Mouse (Mus musculus) heart, embryonic 15.5 days (tissue): ENCODE measurements around the gene Adat1. TPM values are rescaled to one million over a fixed set of nuclear protein-coding genes. Genes with fewer than 3 reads are reported as not detected.

ENCODE experiments used
- ATAC-seq: fragments of 200-750 bp; cut with Nextera tagmentation; replicated peaks from 2 replicates; pipeline ENCODE4 v1.8.0; 2017; ENCODE audit warnings: low read depth, moderate TSS enrichment; ENCODE audit not compliant: insufficient number of reproducible peaks, insufficient read depth, low FRiP score
- H3K27ac ChIP-seq: fragments of 300-500 bp; sonication (generic); 2 replicates; pipeline ENCODE4 v1.5.1; 2015; ENCODE audit warnings: mild to moderate bottlenecking, inconsistent platforms
- H3K27me3 ChIP-seq: fragments of 300-500 bp; sonication (generic); 2 replicates; pipeline ENCODE4 v1.6.1; 2015; ENCODE audit warnings: inconsistent platforms
- H3K36me3 ChIP-seq: fragments of 300-500 bp; sonication (generic); 2 replicates; pipeline ENCODE4 v1.6.1; 2015; ENCODE audit warnings: mild to moderate bottlenecking, inconsistent platforms
- H3K4me1 ChIP-seq: fragments of 300-500 bp; sonication (generic); replicated peaks from 2 replicates; pipeline ENCODE4 v1.6.1; 2015; ENCODE audit warnings: inconsistent platforms
- H3K4me2 ChIP-seq: fragments of 300-500 bp; sonication (generic); 2 replicates; pipeline ENCODE4 v1.6.1; 2015; ENCODE audit warnings: inconsistent platforms, mild to moderate bottlenecking, moderate library complexity
- H3K4me3 ChIP-seq: fragments of 300-500 bp; sonication (generic); 2 replicates; pipeline ENCODE4 v1.5.1; 2015; ENCODE audit warnings: mild to moderate bottlenecking, inconsistent platforms
- H3K9ac ChIP-seq: fragments of 300-500 bp; sonication (generic); 2 replicates; pipeline ENCODE4 v1.6.1; 2015; ENCODE audit warnings: mild to moderate bottlenecking, inconsistent platforms
- H3K9me3 ChIP-seq: fragments of 300-500 bp; sonication (generic); replicated peaks from 2 replicates; pipeline ENCODE4 v1.6.1; 2016; ENCODE audit warnings: inconsistent platforms
- WGBS: fragments of 180-500 bp; shearing (Covaris S2); methylation state at CpG from one replicate; pipeline ENCODE4 v1.1.7; 2015; ENCODE audit warnings: mixed read lengths; 5-methylcytosine and 5-hydroxymethylcytosine counted together
- polyA plus RNA-seq: library from polyadenylated mRNA; unstranded; fragments of >200 nt; fragmentation: Nextera tagmentation; extraction: Ambion mirVana; gene quantifications from 2 replicates; pipeline ENCODE4 v1.2.1, GENCODE M21; 2015

The Adat1 gene
- polyA plus RNA-seq, result 4.8 and 6.1 TPM in 2 replicates

GRCm38 (mm10) chr8:111992013-111992702 is at the start of gene Adat1:
Gene Adat1 (minus strand): TSS chr8:111992302.
- H3K27ac ChIP-seq, result peak within 1 kb of the TSS; percentile 53
- no peaks in the 10 kb centered on the region for H3K9me3 ChIP-seq
- WGBS, result 3% methylated on average over 33 of the region's 33 CpGs
- peak within 1 kb of the TSS; percentile 95 for H3K4me3 ChIP-seq
- peak within 1 kb of the TSS; percentile 86 for H3K9ac ChIP-seq
- peak within 1 kb of the TSS; percentile 83 for H3K4me2 ChIP-seq
- no peaks in the 10 kb centered on the region for H3K27me3 ChIP-seq
- peak; percentile 91 for ATAC-seq
- H3K4me1 ChIP-seq, result peaks cover 9% of the 10 kb centered on the region; the same call in 1 of the 2 replicates
- H3K36me3 ChIP-seq, result peaks cover 50% of the 10 kb centered on the region

GRCm38 (mm10) chr8:112037521-112037920 is 45.4 kb upstream of the Adat1 start:
- no peaks in the 10 kb centered on the region for H3K27me3 ChIP-seq
- H3K4me3 ChIP-seq, result no peak overlapping the region
- ATAC-seq, result no peak
- no peak overlapping the region for H3K4me2 ChIP-seq
- H3K27ac ChIP-seq, result no peak overlapping the region
- H3K4me1 ChIP-seq, result no peaks in the 10 kb centered on the region
- no peaks in the 10 kb centered on the region for H3K9me3 ChIP-seq
- H3K36me3 ChIP-seq, result no peaks in the 10 kb centered on the region
- 63% methylated on average over 18 of the region's 18 CpGs for WGBS
- H3K9ac ChIP-seq, result no peak overlapping the region

- no peak overlapping the region for H3K4me2 ChIP-seq
- 12% methylated on average over 8 of the region's 8 CpGs for WGBS
- no peak overlapping the region for H3K27ac ChIP-seq
- H3K4me1 ChIP-seq, result no peaks in the 10 kb centered on the region
- ATAC-seq, result no peak; the same call in 1 of the 2 replicates
- H3K36me3 ChIP-seq, result no peaks in the 10 kb centered on the region
- no peaks in the 10 kb centered on the region for H3K9me3 ChIP-seq
- H3K9ac ChIP-seq, result no peak overlapping the region
- H3K4me3 ChIP-seq, result no peak overlapping the region
- H3K27me3 ChIP-seq, result no peaks in the 10 kb centered on the region
These were observed 42.5 kb upstream of the Adat1 start for GRCm38 (mm10) chr8:112034603-112035002.

- H3K36me3 ChIP-seq, result no peaks in the 10 kb centered on the region
- no peak overlapping the region for H3K4me3 ChIP-seq
- no peaks in the 10 kb centered on the region for H3K4me1 ChIP-seq
- 63% methylated on average over 7 of the region's 7 CpGs for whole genome bisulfite sequencing
- no peak for ATAC-seq
- H3K27ac ChIP-seq, result no peak overlapping the region
- H3K9me3 ChIP-seq, result no peaks in the 10 kb centered on the region
- no peak overlapping the region for H3K4me2 ChIP-seq
- no peak overlapping the region for H3K9ac ChIP-seq
- H3K27me3 ChIP-seq, result no peaks in the 10 kb centered on the region
These were observed 41.0 kb upstream of the Adat1 start for GRCm38 (mm10) chr8:112033071-112033470.

- Histone ChIP-seq H3K27ac (no peak overlapping the region), H3K9me3 (no peaks in the 10 kb centered on the region), H3K4me2 (no peak overlapping the region), H3K9ac (no peak overlapping the region), H3K4me3 (no peak overlapping the region), H3K36me3 (no peaks in the 10 kb centered on the region), H3K27me3 (no peaks in the 10 kb centered on the region), H3K4me1 (no peaks in the 10 kb centered on the region)
- 56% methylated on average over 6 of the region's 6 CpGs for WGBS
- ATAC-seq, result no peak
These were observed 38.6 kb upstream of the Adat1 start for GRCm38 (mm10) chr8:112030663-112031062.

- ATAC-seq, result no peak
- Histone ChIP-seq H3K9ac (no peak overlapping the region), H3K36me3 (no peaks in the 10 kb centered on the region), H3K4me3 (no peak overlapping the region), H3K27ac (no peak overlapping the region), H3K27me3 (no peaks in the 10 kb centered on the region), H3K4me1 (no peaks in the 10 kb centered on the region), H3K9me3 (no peaks in the 10 kb centered on the region), H3K4me2 (no peak overlapping the region)
- 76% methylated on average over 7 of the region's 7 CpGs for WGBS
These were observed 37.4 kb upstream of the Adat1 start for GRCm38 (mm10) chr8:112029455-112029854.

GRCm38 (mm10) chr8:112014936-112015335 is 22.8 kb upstream of the Adat1 start, which contains the start of gene Gm6793:
Gene Gm6793 (minus strand): TSS chr8:112015036.
- Histone ChIP-seq H3K27ac (no peak within 1 kb of the TSS), H3K27me3 (no peaks in the 10 kb centered on the region), H3K36me3 (peaks cover 24% of the 10 kb centered on the region), H3K9ac (no peak within 1 kb of the TSS), H3K4me3 (no peak within 1 kb of the TSS), H3K4me1 (peaks cover 18% of the 10 kb centered on the region), H3K9me3 (no peaks in the 10 kb centered on the region), H3K4me2 (no peak within 1 kb of the TSS)
- WGBS, result 85% methylated on average over 11 of the region's 11 CpGs
- ATAC-seq, result no peak

GRCm38 (mm10) chr8:112011816-112012242 is 19.7 kb upstream of the Adat1 start:
- H3K27me3 ChIP-seq, result no peaks in the 10 kb centered on the region
- no peaks in the 10 kb centered on the region for H3K9me3 ChIP-seq
- peak overlapping the region; percentile 95 for H3K4me3 ChIP-seq
- H3K27ac ChIP-seq, result peak overlapping the region; percentile 82
- 0 out of 2 replicates have a peak, but pooled peaks cover 12% of the 10 kb centered on the region for H3K36me3 ChIP-seq
- peaks cover 18% of the 10 kb centered on the region for H3K4me1 ChIP-seq
- peak overlapping the region; percentile 93 for H3K4me2 ChIP-seq
- H3K9ac ChIP-seq, result peak overlapping the region; percentile 86
- WGBS, result under 1% methylated on average over 40 of the region's 40 CpGs
- peak; percentile 25 for ATAC-seq

GRCm38 (mm10) chr8:112010997-112011815 is 19.1 kb upstream of the Adat1 start, which contains the start of the genes Kars and Terf2ip:
Gene Kars (minus strand): TSS chr8:112011323.
Gene Terf2ip (plus strand): TSS chr8:112011398.
- Histone ChIP-seq H3K9ac (peak within 1 kb of the TSS; percentile 86), H3K36me3 (0 out of 2 replicates have a peak, but pooled peaks cover 8% of the 10 kb centered on the region), H3K4me1 (peaks cover 18% of the 10 kb centered on the region), H3K27me3 (no peaks in the 10 kb centered on the region), H3K9me3 (no peaks in the 10 kb centered on the region), H3K27ac (peak within 1 kb of the TSS; percentile 82), H3K4me3 (peak within 1 kb of the TSS; percentile 95), H3K4me2 (peak within 1 kb of the TSS; percentile 93)
- WGBS, result under 1% methylated on average over 61 of the region's 61 CpGs
- ATAC-seq, result peak; percentile 92

GRCm38 (mm10) chr8:112009558-112009957 is 17.5 kb upstream of the Adat1 start:
- H3K4me1 ChIP-seq, result peaks cover 18% of the 10 kb centered on the region
- no peaks in the 10 kb centered on the region for H3K27me3 ChIP-seq
- no peak overlapping the region for H3K4me3 ChIP-seq
- 88% methylated on average over 7 of the region's 7 CpGs for WGBS
- no peak overlapping the region for H3K4me2 ChIP-seq
- H3K9ac ChIP-seq, result no peak overlapping the region
- no peaks in the 10 kb centered on the region for H3K9me3 ChIP-seq
- peaks cover 16% of the 10 kb centered on the region for H3K36me3 ChIP-seq
- no peak overlapping the region for H3K27ac ChIP-seq
- no peak for ATAC-seq

GRCm38 (mm10) chr8:112007669-112008068 is 15.6 kb upstream of the Adat1 start:
- no peak for ATAC-seq
- H3K36me3 ChIP-seq, result peaks cover 32% of the 10 kb centered on the region
- no peaks in the 10 kb centered on the region for H3K9me3 ChIP-seq
- no peak overlapping the region for H3K27ac ChIP-seq
- no peak overlapping the region for H3K4me3 ChIP-seq
- no peak overlapping the region for H3K9ac ChIP-seq
- H3K4me1 ChIP-seq, result peaks cover 12% of the 10 kb centered on the region
- H3K27me3 ChIP-seq, result no peaks in the 10 kb centered on the region
- WGBS, result 88% methylated on average over 2 of the region's 2 CpGs
- no peak overlapping the region for H3K4me2 ChIP-seq
